Mouse (Mus musculus) left cerebral cortex, adult 2 months (tissue): ENCODE measurements around the gene Vgll4. TPM values are rescaled to one million over a fixed set of nuclear protein-coding genes. Genes with fewer than 3 reads are reported as not detected.

ENCODE experiments used
- DNase-seq, 2 experiments: peaks; one replicate each; pipeline ENCODE4 v3.0.0; 2021 to 2022; ENCODE audit warnings: low spot score in 2 of 2, mixed read lengths in 1 of 2; ENCODE audit errors: extremely low spot score in 1 of 2
- H3K27ac ChIP-seq: fragments of 200-600 bp; 2 replicates; pipeline ENCODE4 v1.8.1; 2022
- H3K4me3 ChIP-seq: fragments of 200-600 bp; 2 replicates; pipeline ENCODE4 v1.8.1; 2022
- CTCF ChIP-seq: fragments of 200-600 bp; IDR thresholded peaks from 2 replicates; pipeline ENCODE4 v1.8.1; 2022; ENCODE audit warnings: antibody characterized with exemption, mild to moderate bottlenecking, moderate library complexity
- intact Hi-C: fragments of 180-260 bp; cut with DNase I; formaldehyde crosslinking; loops from one replicate; pipeline ENCODE4 v1.15.1; 2025
- total RNA-seq, 2 experiments: library from RNA; stranded (reverse); gene quantifications; 2 replicates each; pipeline ENCODE4 v1.2.3; 2021

Gene Vgll4
- total RNA-seq, 2 experiments from 2014 or later = 61.4 to 63.8 TPM

DNA sequence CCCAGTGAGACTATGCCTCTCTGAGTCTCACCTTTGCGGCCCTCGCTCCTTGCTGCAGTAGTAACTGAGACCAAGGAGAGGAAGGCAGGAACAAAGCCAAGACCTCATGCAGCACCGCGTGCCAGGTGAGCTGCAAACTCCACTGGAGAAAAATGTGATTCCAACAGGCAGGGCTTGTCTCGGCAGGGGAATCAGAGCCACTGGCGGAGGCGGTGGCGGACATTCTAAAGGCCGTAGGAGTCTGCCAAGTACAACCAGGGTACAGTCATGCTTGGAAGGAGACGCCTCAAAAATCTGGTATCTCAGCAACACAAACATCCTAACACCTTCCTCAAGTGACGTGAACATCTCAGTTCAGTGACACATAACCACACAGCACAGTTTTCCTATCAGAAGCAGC is 35.7 kb downstream of the Vgll4 start:
- Histone ChIP-seq H3K27ac (no peak overlapping the region; the same call in 1 of the 2 replicates), H3K4me3 (no peak overlapping the region)
- no peak for DNase-seq
- intact Hi-C loops = no loop called here
- no peak for TF ChIP-seq CTCF

GRCm38 (mm10) chr6:114932991-114933392 is 36.8 kb downstream of the Vgll4 start:
- intact Hi-C loops = no loop called here
- Histone ChIP-seq H3K4me3 (no peak overlapping the region), H3K27ac (no peak overlapping the region)
- no peak for DNase-seq
- no peak for TF ChIP-seq CTCF

DNA sequence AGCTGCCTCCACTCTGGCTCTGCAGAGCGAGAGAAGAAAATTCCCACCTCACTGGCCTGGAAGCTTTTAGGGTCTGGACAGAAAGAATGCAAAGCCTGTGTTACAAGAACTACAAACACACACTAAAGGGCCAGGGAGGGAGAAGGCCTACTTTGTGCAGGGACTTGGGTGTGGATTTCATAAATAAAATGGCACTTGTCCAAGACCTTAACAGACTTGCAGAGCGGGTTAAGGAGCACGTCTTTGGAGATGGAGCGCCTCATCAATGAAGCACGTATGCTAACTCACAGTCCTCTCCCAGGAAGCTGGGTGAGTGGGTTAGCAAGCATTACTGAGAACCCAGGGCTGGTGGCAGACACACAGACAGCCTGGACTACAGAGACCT is 37.7 kb downstream of the Vgll4 start:
- no peak for DNase-seq
- no peak overlapping the region for H3K4me3 ChIP-seq
- no peak for TF ChIP-seq CTCF
- H3K27ac ChIP-seq = no peak overlapping the region
- intact Hi-C loops = no loop called here

DNA sequence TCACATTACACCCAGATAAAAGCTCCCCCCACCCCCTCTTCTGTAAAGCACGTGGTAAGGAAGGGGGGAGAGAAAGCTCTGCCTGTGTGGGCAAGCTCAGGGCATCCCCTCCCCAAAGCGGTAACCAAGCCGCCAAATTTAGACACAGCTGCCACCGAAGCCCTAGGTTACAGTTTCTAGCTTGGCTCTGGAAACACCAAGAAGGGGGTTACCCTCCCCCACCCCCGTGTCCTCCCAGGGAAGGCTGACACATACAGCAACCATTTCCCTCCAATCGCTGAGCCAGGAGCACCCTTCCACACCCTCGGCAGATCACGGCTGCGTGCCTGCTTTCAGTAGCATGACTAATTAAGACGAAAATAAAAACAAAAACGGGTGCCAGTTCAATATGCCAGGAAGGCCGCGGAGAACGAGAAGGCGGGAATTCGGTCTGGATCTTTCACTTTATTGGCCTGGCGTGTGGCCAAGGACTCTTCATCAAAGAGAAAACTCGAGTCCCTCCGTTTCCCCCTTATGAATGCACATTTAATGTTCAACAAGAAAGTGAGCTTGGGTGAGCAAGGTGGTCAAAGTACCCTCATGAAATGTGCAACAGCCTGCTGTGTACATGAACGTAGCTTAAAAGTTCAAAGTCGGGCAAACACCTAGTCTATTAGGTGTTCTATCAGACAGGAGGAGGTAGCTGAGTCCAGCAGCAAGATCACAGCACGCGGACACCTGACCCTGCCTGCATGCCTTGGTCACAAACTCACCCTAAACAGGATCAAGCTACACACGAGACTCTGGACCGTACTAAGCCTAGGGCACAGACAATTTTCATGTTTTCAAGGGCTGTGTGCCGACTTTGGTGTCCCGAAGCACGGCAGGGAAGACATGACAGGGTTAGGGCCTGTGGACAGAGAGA is 38.3 kb downstream of the Vgll4 start:
- no peak for TF ChIP-seq CTCF
- intact Hi-C loops = no loop called here
- peak in 1 of 2 experiments; percentile 39 for DNase-seq
- Histone ChIP-seq H3K4me3 (peak overlapping the region; percentile 17), H3K27ac (peak overlapping the region; percentile 7)

GRCm38 (mm10) chr6:114930646-114931045 is 39.1 kb downstream of the Vgll4 start:
- Histone ChIP-seq H3K27ac (peak overlapping the region; percentile 10; the same call in 1 of the 2 replicates), H3K4me3 (no peak overlapping the region)
- DNase-seq = no peak
- intact Hi-C loops = no loop called here
- TF ChIP-seq CTCF = no peak

- no peak for DNase-seq
Measured at GRCm38 (mm10) chr6:114930038-114930591, 39.7 kb downstream of the Vgll4 start.

DNA sequence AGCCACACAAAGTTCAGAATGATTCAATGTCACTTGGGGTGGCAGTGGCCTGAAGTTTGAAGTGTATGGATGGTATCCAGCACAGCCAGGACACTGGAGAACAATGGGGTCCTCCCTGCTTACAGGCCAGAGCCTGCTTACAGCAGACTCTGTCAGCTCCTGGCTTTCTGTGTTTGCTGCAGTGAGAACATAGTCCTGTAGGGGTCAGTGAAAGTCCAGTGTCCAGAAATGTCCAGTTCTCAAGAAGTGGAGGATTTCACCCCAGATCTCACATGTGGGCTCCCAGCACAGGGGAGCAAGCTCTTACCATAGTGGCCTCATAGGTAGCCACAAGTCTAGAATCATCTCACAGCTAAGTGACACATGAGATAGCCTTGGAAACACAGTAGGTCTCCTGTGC is 40.4 kb downstream of the Vgll4 start:
- no peak for DNase-seq
- Histone ChIP-seq H3K4me3 (no peak overlapping the region), H3K27ac (0 out of 2 replicates have a peak overlapping the region, but pooled peaks have one; percentile 13)
- TF ChIP-seq CTCF = peak; percentile 68
- intact Hi-C loops = loop anchor here (1.0 to 10.0 kb wide), 3 partner anchors 39 to 585 kb away; partner anchors contain the start of gene Vgll4

More at GRCm38 (mm10) chr6:114930038-114930591, 39.7 kb downstream of the Vgll4 start:
- no peak for TF ChIP-seq CTCF
- Histone ChIP-seq H3K27ac (0 out of 2 replicates have a peak overlapping the region, but pooled peaks have one; percentile 13), H3K4me3 (no peak overlapping the region)
- intact Hi-C loops = no loop called here

DNA sequence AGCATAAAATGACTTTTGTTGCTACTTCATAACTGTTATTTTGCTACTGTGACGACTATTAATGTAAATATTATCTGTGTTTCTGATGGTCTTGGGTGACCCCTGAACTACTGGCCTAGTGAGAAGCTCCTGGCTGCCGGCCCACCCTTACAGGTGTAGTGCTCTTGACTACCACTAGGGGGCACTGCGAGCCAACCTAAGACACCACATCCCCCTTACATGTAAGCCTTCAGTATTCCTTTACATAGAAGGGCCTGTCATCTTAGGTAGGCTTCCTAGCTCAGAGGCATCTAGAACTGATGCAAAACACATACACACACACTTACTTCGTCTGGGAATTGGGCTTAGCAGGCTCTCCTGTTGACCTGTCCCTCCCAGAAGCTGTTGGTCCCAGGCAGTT is 41.3 kb downstream of the Vgll4 start:
- peak; percentile 96 for TF ChIP-seq CTCF
- intact Hi-C loops = loop anchor here (1.0 to 10.0 kb wide), 3 partner anchors 40 to 584 kb away; partner anchors contain the start of gene Vgll4
- H3K27ac ChIP-seq = no peak overlapping the region
- DNase-seq = peak; percentile 61 to 73
- H3K4me3 ChIP-seq = no peak overlapping the region

DNA sequence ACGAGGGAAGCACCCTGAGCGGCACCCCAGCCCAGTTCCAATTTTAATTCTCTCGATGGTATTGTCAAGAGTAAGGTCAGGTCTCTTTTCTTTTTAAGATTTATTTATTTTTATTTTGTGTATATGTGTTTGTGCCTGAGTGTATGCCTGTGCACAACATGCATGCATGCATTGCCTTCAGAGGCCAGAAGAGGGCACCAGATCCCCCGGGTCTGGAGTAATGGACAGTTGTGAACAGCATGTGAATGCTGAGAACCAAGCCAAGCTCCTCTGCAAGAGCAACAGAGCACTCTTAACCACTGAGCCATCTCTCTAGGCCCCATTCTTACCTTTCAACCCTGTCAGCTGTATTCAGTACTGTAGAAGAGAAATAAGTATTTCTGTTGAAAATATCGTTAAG is 42.4 kb downstream of the Vgll4 start:
- no peak for DNase-seq
- intact Hi-C loops = loop anchor here (10.0 kb wide), 1 partner anchor 583 kb away; no protein-coding TSS in a partner anchor
- TF ChIP-seq CTCF = peak; percentile 44
- Histone ChIP-seq H3K4me3 (no peak overlapping the region), H3K27ac (no peak overlapping the region)

GRCm38 (mm10) chr6:114926369-114927157 is 43.2 kb downstream of the Vgll4 start:
- no peak for DNase-seq
- Histone ChIP-seq H3K4me3 (no peak overlapping the region), H3K27ac (no peak overlapping the region)
- intact Hi-C loops = loop anchor here (1.0 to 10.0 kb wide), 2 partner anchors 202 to 582 kb away; no protein-coding TSS in a partner anchor
- TF ChIP-seq CTCF = peak; percentile 52

DNA sequence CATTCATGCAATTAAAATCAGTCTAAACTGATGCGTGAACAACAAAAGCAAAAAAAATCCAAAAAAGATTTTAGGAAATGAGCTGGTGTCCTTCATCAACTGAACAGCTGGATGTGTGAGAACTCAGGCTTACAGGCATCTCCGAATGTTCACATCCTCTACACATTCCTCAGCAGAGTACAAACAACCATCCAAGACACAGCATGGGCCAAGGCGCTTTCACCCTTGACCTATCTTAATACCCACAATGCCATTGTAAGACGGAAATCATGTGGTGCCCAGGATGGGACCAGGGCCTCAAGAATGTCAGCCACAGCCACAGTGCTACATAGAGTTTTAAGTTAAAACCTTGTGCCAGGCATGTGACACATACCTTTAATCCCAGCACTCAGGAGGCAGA is 44.6 kb downstream of the Vgll4 start:
- Histone ChIP-seq H3K4me3 (no peak overlapping the region), H3K27ac (no peak overlapping the region)
- no peak for DNase-seq
- no peak for TF ChIP-seq CTCF
- intact Hi-C loops = loop anchor here (10.0 kb wide), 1 partner anchor 580 kb away; no protein-coding TSS in a partner anchor
